Comparison of ENCODE assay signal across 8 mouse cellular contexts in genomic region chr19:9993036-9993656, GRCm38 (mm10). TPM values are rescaled to one million over a fixed set of nuclear protein-coding genes. Genes with fewer than 3 reads are reported as not detected.
DNase-seq lines count a peak whose midpoint lies in the region; ATAC-seq and TF ChIP-seq lines count a peak whose summit lies in the region.

No protein-coding gene starts in this region.

- H3K4me2 ChIP-seq in CH12.LX (ENCODE audit: insufficient read depth, low read depth, poor library complexity, severe bottlenecking) = no peak overlapping the region
- H3K4me2 ChIP-seq in forebrain, embryonic 14.5 days (ENCODE audit: low read length) = peak overlapping the region; percentile 42
- peak overlapping the region; percentile 52 for H3K4me2 ChIP-seq in liver, embryonic 16.5 days (ENCODE audit: low read depth, low read length)
- peak overlapping the region; percentile 53 for H3K4me2 ChIP-seq in neural tube, embryonic 12.5 days (replicated peaks)
- peak overlapping the region; percentile 43 for H3K4me2 ChIP-seq in stomach, postnatal 0 days (replicated peaks; ENCODE audit: low read depth)

- TF ChIP-seq POLR2A in CH12.LX (IDR thresholded peaks at IDR 0.05; ENCODE audit: low read depth, low read length) = no peak

- peak in 1 of 2 experiments; percentile 67; a peak in 2 of 4 replicates for TF ChIP-seq CTCF in CH12.LX (conservative IDR thresholded peaks at IDR 0.05 in 1 of 2, IDR thresholded peaks at IDR 0.05 in 1 of 2; ENCODE audit: low read depth in 2 of 2, low read length in 2 of 2)
- TF ChIP-seq CTCF in stomach, postnatal 0 days (IDR thresholded peaks at IDR 0.05; ENCODE audit: low read depth) = peak; percentile 91

- TF ChIP-seq EP300 in CH12.LX (IDR thresholded peaks at IDR 0.05; ENCODE audit: low read length) = no peak
- no peak for TF ChIP-seq EP300 in stomach, postnatal 0 days (optimal IDR thresholded peaks at IDR 0.05)

- H3K4me3 ChIP-seq in CH12.LX (replicated peaks in 1 of 3; ENCODE audit: low read depth in 2 of 3, low read length in 2 of 3, poor library complexity in 1 of 3) = no peak overlapping the region
- H3K4me3 ChIP-seq in forebrain, embryonic 14.5 days (ENCODE audit: low read depth, low read length) = peak overlapping the region; percentile 15
- H3K4me3 ChIP-seq in liver, embryonic 16.5 days (ENCODE audit: low read depth, low read length) = no peak overlapping the region
- H3K4me3 ChIP-seq in neural tube, embryonic 12.5 days = peak overlapping the region; percentile 3; the same call in 1 of the 2 replicates
- no peak overlapping the region; the same call in none of the 2 replicates for H3K4me3 ChIP-seq in stomach, postnatal 0 days (ENCODE audit: low read depth, low read length)

- no peak overlapping the region for H3K9ac ChIP-seq in CH12.LX (ENCODE audit: insufficient read depth, low read depth)
- H3K9ac ChIP-seq in forebrain, embryonic 14.5 days (ENCODE audit: low read length) = peak overlapping the region; percentile 40
- peak overlapping the region; percentile 35; the same call in 1 of the 2 replicates for H3K9ac ChIP-seq in liver, embryonic 16.5 days (ENCODE audit: low read depth, low read length)
- 0 out of 2 replicates have a peak overlapping the region, but pooled peaks have one; percentile 5 for H3K9ac ChIP-seq in neural tube, embryonic 12.5 days
- 0 out of 2 replicates have a peak overlapping the region, but pooled peaks have one; percentile 13 for H3K9ac ChIP-seq in stomach, postnatal 0 days (ENCODE audit: low read length)

- peak; percentile 54 for DNase-seq in CH12.LX (ENCODE audit: extremely low read depth)
- DNase-seq in cerebellum, adult 11 months = peak; percentile 80
- peak; percentile 82 for DNase-seq in forebrain, embryonic 14.5 days (ENCODE audit: low spot score)
- DNase-seq in heart, postnatal 10 days = peak; percentile 90 to 96
- peak; percentile 98 for DNase-seq in kidney, postnatal 4 days
- DNase-seq in stomach, postnatal 0 days (ENCODE audit: low spot score) = peak; percentile 87

- in situ Hi-C loops in CH12.LX (cut with MboI; ENCODE audit: low pct_ligation_motif_present, low pct_unique_long_range_greater_than_20kb, low sequenced_read_pairs) = loop anchor here (5.0 kb wide), 1 partner anchor 39 kb away; no protein-coding TSS in a partner anchor

- no peaks in the 10 kb centered on the region for H3K9me3 ChIP-seq in CH12.LX (replicated peaks; ENCODE audit: low read length)
- H3K9me3 ChIP-seq in forebrain, embryonic 14.5 days (replicated peaks; ENCODE audit: control insufficient read depth, low read length) = no peaks in the 10 kb centered on the region
- H3K9me3 ChIP-seq in liver, embryonic 16.5 days (replicated peaks; ENCODE audit: control insufficient read depth, low read length) = no peaks in the 10 kb centered on the region
- H3K9me3 ChIP-seq in neural tube, embryonic 12.5 days = no peaks in the 10 kb centered on the region
- H3K9me3 ChIP-seq in stomach, postnatal 0 days (ENCODE audit: control insufficient read depth, low read length) = no peaks in the 10 kb centered on the region

- intact Hi-C loops in heart, postnatal 10 days (cut with DNase I) = no loop called here

- 7% methylated on average over 17 of the region's 17 CpGs for WGBS in forebrain, embryonic 14.5 days
- WGBS in liver, embryonic 16.5 days (ENCODE audit: insufficient replicate concordance) = 9% methylated on average over 17 of the region's 17 CpGs
- 8% methylated on average over 17 of the region's 17 CpGs for WGBS in neural tube, embryonic 12.5 days
- WGBS in stomach, postnatal 0 days = 4% methylated on average over 17 of the region's 17 CpGs

- no peaks in the 10 kb centered on the region for H3K79me2 ChIP-seq in CH12.LX (replicated peaks; ENCODE audit: control insufficient read depth, extremely low read depth, insufficient read depth, poor library complexity, severe bottlenecking)

- H3K27ac ChIP-seq in CH12.LX (ENCODE audit: insufficient read depth, low read depth) = no peak overlapping the region
- no peak overlapping the region for H3K27ac ChIP-seq in forebrain, embryonic 14.5 days (ENCODE audit: low read depth, low read length)
- H3K27ac ChIP-seq in liver, embryonic 16.5 days (ENCODE audit: low read length) = no peak overlapping the region
- no peak overlapping the region for H3K27ac ChIP-seq in neural tube, embryonic 12.5 days
- H3K27ac ChIP-seq in stomach, postnatal 0 days (replicated peaks) = 0 out of 2 replicates have a peak overlapping the region, but pooled peaks have one; percentile 8

- ATAC-seq in forebrain, embryonic 14.5 days = peak; percentile 90
- ATAC-seq in liver, embryonic 16.5 days (ENCODE audit: low read depth) = peak; percentile 42
- ATAC-seq in neural tube, embryonic 12.5 days (ENCODE audit: low FRiP score, low read depth) = peak; percentile 89
- ATAC-seq in stomach, postnatal 0 days (ENCODE audit: low FRiP score, low TSS enrichment) = peak; percentile 86

- H3K4me1 ChIP-seq in CH12.LX (ENCODE audit: control insufficient read depth in 1 of 2, insufficient read depth in 2 of 2) = peaks cover 10 to 33% of the 10 kb centered on the region in 2 experiments
- no peaks in the 10 kb centered on the region for H3K4me1 ChIP-seq in forebrain, embryonic 14.5 days (ENCODE audit: control insufficient read depth, insufficient read depth, low read length)
- H3K4me1 ChIP-seq in liver, embryonic 16.5 days (ENCODE audit: control insufficient read depth, low read depth, low read length) = peaks cover 38% of the 10 kb centered on the region
- H3K4me1 ChIP-seq in neural tube, embryonic 12.5 days = peaks cover 2% of the 10 kb centered on the region; the same call in 1 of the 2 replicates
- no peaks in the 10 kb centered on the region for H3K4me1 ChIP-seq in stomach, postnatal 0 days (replicated peaks; ENCODE audit: control insufficient read depth, insufficient read depth)

- no peaks in the 10 kb centered on the region for H3K36me3 ChIP-seq in CH12.LX (replicated peaks in 1 of 2; ENCODE audit: control insufficient read depth in 1 of 2, insufficient read depth in 1 of 2, low read length in 1 of 2)
- H3K36me3 ChIP-seq in forebrain, embryonic 14.5 days (ENCODE audit: control insufficient read depth, insufficient read depth, low read length) = no peaks in the 10 kb centered on the region
- no peaks in the 10 kb centered on the region for H3K36me3 ChIP-seq in liver, embryonic 16.5 days (ENCODE audit: control insufficient read depth, insufficient read depth)
- no peaks in the 10 kb centered on the region for H3K36me3 ChIP-seq in neural tube, embryonic 12.5 days
- no peaks in the 10 kb centered on the region for H3K36me3 ChIP-seq in stomach, postnatal 0 days (ENCODE audit: control insufficient read depth, insufficient read depth, low read length)

- dilution Hi-C loops in CH12.LX (cut with MboI; ENCODE audit: extremely low pct_ligation_motif_present, extremely low pct_unique_long_range_greater_than_20kb, low sequenced_read_pairs) = no loop called here

- peak; percentile 1 for TF ChIP-seq RAD21 in CH12.LX (IDR thresholded peaks at IDR 0.05; ENCODE audit: low read depth, low read length)

- H3K27me3 ChIP-seq in CH12.LX (replicated peaks) = no peaks in the 10 kb centered on the region
- no peaks in the 10 kb centered on the region for H3K27me3 ChIP-seq in forebrain, embryonic 14.5 days (replicated peaks; ENCODE audit: control insufficient read depth, insufficient read depth, low read length)
- no peaks in the 10 kb centered on the region for H3K27me3 ChIP-seq in liver, embryonic 16.5 days (ENCODE audit: control insufficient read depth, insufficient read depth, low read depth, low read length)
- H3K27me3 ChIP-seq in neural tube, embryonic 12.5 days (replicated peaks) = 0 out of 2 replicates have a peak, but pooled peaks cover 3% of the 10 kb centered on the region
- H3K27me3 ChIP-seq in stomach, postnatal 0 days (ENCODE audit: control insufficient read depth, insufficient read depth, low read length) = no peaks in the 10 kb centered on the region

RNA-seq across cellular contexts. Expression of gene Best1, which starts 8.3 kb away (rescaled TPM):
- total RNA-seq in CH12.LX (2012; rRNA removed) (0.13 TPM in 1 of 2 replicates, not detected in the other), CH12.LX (2014; rRNA removed) (not detected in 2 replicates)
- polyA plus RNA-seq in CH12.LX (2012; ENCODE audit: insufficient read length, low read depth) = not detected in 2 replicates
- 1.1 and 1.4 TPM in 2 replicates for polyA plus RNA-seq in forebrain, embryonic 14.5 days (2014; fragmentation: Nextera tagmentation; extraction: Ambion mirVana)
- total RNA-seq in heart, postnatal 10 days (2021) = under 1 TPM; 0.20 to 0.36 TPM
- polyA plus RNA-seq in liver, embryonic 16.5 days (2015; fragmentation: Nextera tagmentation; extraction: Ambion mirVana) = 0.13 and 0.14 TPM in 2 replicates
- polyA plus RNA-seq in neural tube, embryonic 12.5 days (2016; fragmentation: Nextera tagmentation; extraction: Ambion mirVana) = 1.0 and 1.9 TPM in 2 replicates
- 0.36 and 0.58 TPM in 2 replicates for polyA plus RNA-seq in stomach, postnatal 0 days (2015; fragmentation: Nextera tagmentation; extraction: Ambion mirVana)

RNA-seq across cellular contexts. Expression of gene Rab3il1, which starts 8.3 kb away (rescaled TPM):
- total RNA-seq in CH12.LX (2012; rRNA removed) (0.04 TPM in 1 of 2 replicates, not detected in the other), CH12.LX (2014; rRNA removed) (not detected in 2 replicates)
- not detected in 2 replicates for polyA plus RNA-seq in CH12.LX (2012; ENCODE audit: insufficient read length, low read depth)
- 20.6 and 21.5 TPM in 2 replicates for polyA plus RNA-seq in forebrain, embryonic 14.5 days (2014; fragmentation: Nextera tagmentation; extraction: Ambion mirVana)
- total RNA-seq in heart, postnatal 10 days (2021) = 10 to 100 TPM; 10.4 to 12.1 TPM
- 236 and 248 TPM in 2 replicates for polyA plus RNA-seq in liver, embryonic 16.5 days (2015; fragmentation: Nextera tagmentation; extraction: Ambion mirVana)
- polyA plus RNA-seq in neural tube, embryonic 12.5 days (2016; fragmentation: Nextera tagmentation; extraction: Ambion mirVana) = 26.3 and 29.6 TPM in 2 replicates
- polyA plus RNA-seq in stomach, postnatal 0 days (2015; fragmentation: Nextera tagmentation; extraction: Ambion mirVana) = 14.7 and 14.8 TPM in 2 replicates

RNA-seq across cellular contexts. Expression of gene Fth1, which starts 12.7 kb away (rescaled TPM):
- total RNA-seq in CH12.LX (2012; rRNA removed) (284 and 317 TPM in 2 replicates), CH12.LX (2014; rRNA removed) (279 and 303 TPM in 2 replicates)
- polyA plus RNA-seq in CH12.LX (2012; ENCODE audit: insufficient read length, low read depth) = 2,849 and 3,031 TPM in 2 replicates
- 1,442 and 1,550 TPM in 2 replicates for polyA plus RNA-seq in forebrain, embryonic 14.5 days (2014; fragmentation: Nextera tagmentation; extraction: Ambion mirVana)
- total RNA-seq in heart, postnatal 10 days (2021) = 1,000 to 10,000 TPM; 1,753 to 1,826 TPM
- polyA plus RNA-seq in liver, embryonic 16.5 days (2015; fragmentation: Nextera tagmentation; extraction: Ambion mirVana) = 3,514 and 3,691 TPM in 2 replicates
- 1,314 and 1,378 TPM in 2 replicates for polyA plus RNA-seq in neural tube, embryonic 12.5 days (2016; fragmentation: Nextera tagmentation; extraction: Ambion mirVana)
- 2,976 and 2,992 TPM in 2 replicates for polyA plus RNA-seq in stomach, postnatal 0 days (2015; fragmentation: Nextera tagmentation; extraction: Ambion mirVana)

RNA-seq across cellular contexts. Expression of gene Fads3, which starts 48.2 kb away (rescaled TPM):
- 0.50 and 1.1 TPM in 2 replicates for total RNA-seq in CH12.LX (2012; rRNA removed)
- total RNA-seq in CH12.LX (2014; rRNA removed) = not detected in 2 replicates
- polyA plus RNA-seq in CH12.LX (2012; ENCODE audit: insufficient read length, low read depth) = 0.26 and 0.29 TPM in 2 replicates
- 9.6 and 12.5 TPM in 2 replicates for polyA plus RNA-seq in forebrain, embryonic 14.5 days (2014; fragmentation: Nextera tagmentation; extraction: Ambion mirVana)
- 10 to 100 TPM; 39.7 to 45.5 TPM for total RNA-seq in heart, postnatal 10 days (2021)
- 7.3 and 8.6 TPM in 2 replicates for polyA plus RNA-seq in liver, embryonic 16.5 days (2015; fragmentation: Nextera tagmentation; extraction: Ambion mirVana)
- polyA plus RNA-seq in neural tube, embryonic 12.5 days (2016; fragmentation: Nextera tagmentation; extraction: Ambion mirVana) = 11.4 and 13.3 TPM in 2 replicates
- polyA plus RNA-seq in stomach, postnatal 0 days (2015; fragmentation: Nextera tagmentation; extraction: Ambion mirVana) = 27.5 and 31.2 TPM in 2 replicates

Comparison
In these comparisons a context has a peak if more than half of its experiments do, and no peak if none do; other contexts are left out.
1. H3K4me3 ChIP-seq: peak in forebrain, embryonic 14.5 days (single experiment) and neural tube, embryonic 12.5 days (single experiment); none in CH12.LX (0 of 3), liver, embryonic 16.5 days (single experiment) and stomach, postnatal 0 days (single experiment).
2. RNA of gene Rab3il1, which starts 8.3 kb away (polyA plus RNA-seq): 236 to 248 TPM in liver, embryonic 16.5 days, 26.3 to 29.6 TPM in neural tube, embryonic 12.5 days, 20.6 to 21.5 TPM in forebrain, embryonic 14.5 days and 14.7 to 14.8 TPM in stomach, postnatal 0 days; not detected in CH12.LX; every median in the first group is over 10 times any median in the second.
3. Peak in every context shown above with its lines, with median percentiles within 50 percentile points of each other: DNase-seq and ATAC-seq.